Mouse (Mus musculus) testis, adult 2 months (tissue): Measurements from ENCODE around the gene Gm14862.

Experiments
- CTCF ChIP-seq: fragments of 200-500 bp; IDR thresholded peaks from 2 replicates; pipeline ENCODE4 v1.5.1; 2012; ENCODE audit warnings: low read depth, mild to moderate bottlenecking, inconsistent platforms, low read length, moderate library complexity; ENCODE audit not compliant: control insufficient read depth, insufficient read depth, insufficient replicate concordance
- POLR2A ChIP-seq: fragments of 200-500 bp; IDR thresholded peaks from 2 replicates; pipeline ENCODE4 v1.6.1; 2012; ENCODE audit warnings: low read depth, mild to moderate bottlenecking, inconsistent platforms, low read length, moderate library complexity; ENCODE audit not compliant: control insufficient read depth

- no peak for TF ChIP-seq CTCF
- no peak for TF ChIP-seq POLR2A
These were observed 1.8 kb downstream of the Gm14862 start for GRCm38 (mm10) chrX:9254901-9255300.
